Mouse (Mus musculus): ENCODE results near the gene Vmn2r84. TPM values are rescaled to one million over a fixed set of nuclear protein-coding genes. Genes with fewer than 3 reads are reported as not detected.
"Not testable (repeated sequence)": the region's sequence is repeated elsewhere in the genome, so short reads cannot be mapped to it uniquely, and the experiment has no call there.

The Vmn2r84 gene
- 0.04 and 0.08 TPM in 2 replicates for polyA plus RNA-seq (2015; fragmentation: Nextera tagmentation; extraction: Ambion mirVana)

GRCm38 (mm10) chr10:130394232-130394631, at the start of gene Vmn2r84:
Vmn2r84 (minus strand) TSS chr10:130394332.
- Histone ChIP-seq H3K9ac (replicated peaks) (no peak within 1 kb of the TSS), H3K36me3 (no peaks in the 10 kb centered on the region), H3K27ac (replicated peaks) (no peak within 1 kb of the TSS), H3K9me3 (replicated peaks) (no peaks in the 10 kb centered on the region), H3K4me3 (replicated peaks) (no peak within 1 kb of the TSS), H3K4me1 (no peaks in the 10 kb centered on the region), H3K27me3 (replicated peaks) (no peaks in the 10 kb centered on the region), H3K4me2 (no peak within 1 kb of the TSS)
- ATAC-seq (ENCODE audit: low FRiP score) = no peak

- WGBS = 89% methylated on average over 11 of the region's 11 CpGs
These were observed 40.2 kb upstream of the Vmn2r84 start for GRCm38 (mm10) chr10:130434185-130434898.

GRCm38 (mm10) chr10:130429603-130430002, 35.5 kb upstream of the Vmn2r84 start, which contains the start of gene Vmn2r85:
Vmn2r85 (minus strand) TSS chr10:130429703.
- H3K36me3 ChIP-seq; H3K4me1 ChIP-seq; H3K27me3 ChIP-seq (replicated peaks); H3K4me2 ChIP-seq; H3K9ac ChIP-seq (replicated peaks); H3K27ac ChIP-seq (replicated peaks); H3K4me3 ChIP-seq (replicated peaks); ATAC-seq (ENCODE audit: low FRiP score); H3K9me3 ChIP-seq (replicated peaks): not testable (repeated sequence)

More at GRCm38 (mm10) chr10:130434185-130434898, 40.2 kb upstream of the Vmn2r84 start:
- not testable (repeated sequence) for ATAC-seq (ENCODE audit: low FRiP score); H3K27ac ChIP-seq (replicated peaks); H3K36me3 ChIP-seq; H3K27me3 ChIP-seq (replicated peaks); H3K9ac ChIP-seq (replicated peaks); H3K4me2 ChIP-seq; H3K4me1 ChIP-seq; H3K4me3 ChIP-seq (replicated peaks); H3K9me3 ChIP-seq (replicated peaks)

- H3K4me2 ChIP-seq; H3K9ac ChIP-seq (replicated peaks); H3K9me3 ChIP-seq (replicated peaks); H3K4me3 ChIP-seq (replicated peaks); H3K27me3 ChIP-seq (replicated peaks); H3K27ac ChIP-seq (replicated peaks); H3K4me1 ChIP-seq; ATAC-seq (ENCODE audit: low FRiP score); H3K36me3 ChIP-seq: not testable (repeated sequence)
- WGBS = 85% methylated on average over 2 of the region's 2 CpGs
These were observed 28.2 kb upstream of the Vmn2r84 start for GRCm38 (mm10) chr10:130422368-130422767.

GRCm38 (mm10) chr10:130420401-130420800, 26.3 kb upstream of the Vmn2r84 start:
- 82% methylated on average over 3 of the region's 3 CpGs for WGBS
- H3K4me3 ChIP-seq (replicated peaks) = no peak overlapping the region
- H3K27ac ChIP-seq (replicated peaks) = no peak overlapping the region
- no peaks in the 10 kb centered on the region for H3K27me3 ChIP-seq (replicated peaks)
- H3K4me2 ChIP-seq = no peak overlapping the region
- no peak overlapping the region for H3K9ac ChIP-seq (replicated peaks)
- H3K4me1 ChIP-seq = no peaks in the 10 kb centered on the region
- ATAC-seq (ENCODE audit: low FRiP score) = no peak
- H3K9me3 ChIP-seq (replicated peaks) = no peaks in the 10 kb centered on the region
- H3K36me3 ChIP-seq = no peaks in the 10 kb centered on the region

GRCm38 (mm10) chr10:130419954-130420353, 25.8 kb upstream of the Vmn2r84 start:
- H3K9ac ChIP-seq (replicated peaks); H3K4me3 ChIP-seq (replicated peaks); H3K9me3 ChIP-seq (replicated peaks); H3K27ac ChIP-seq (replicated peaks); H3K4me2 ChIP-seq; ATAC-seq (ENCODE audit: low FRiP score); H3K36me3 ChIP-seq; H3K27me3 ChIP-seq (replicated peaks); H3K4me1 ChIP-seq: not testable (repeated sequence)
- WGBS = 47% methylated on average over 2 of the region's 2 CpGs

GRCm38 (mm10) chr10:130416352-130416751, 22.2 kb upstream of the Vmn2r84 start:
- not testable (repeated sequence) for ATAC-seq (ENCODE audit: low FRiP score); H3K9me3 ChIP-seq (replicated peaks); H3K9ac ChIP-seq (replicated peaks); H3K27ac ChIP-seq (replicated peaks); H3K4me2 ChIP-seq; H3K36me3 ChIP-seq; H3K4me1 ChIP-seq; H3K27me3 ChIP-seq (replicated peaks); H3K4me3 ChIP-seq (replicated peaks)

GRCm38 (mm10) chr10:130412167-130412698, 18.1 kb upstream of the Vmn2r84 start:
- H3K4me1 ChIP-seq; H3K27me3 ChIP-seq (replicated peaks); ATAC-seq (ENCODE audit: low FRiP score); H3K4me2 ChIP-seq; H3K36me3 ChIP-seq; H3K9ac ChIP-seq (replicated peaks); H3K4me3 ChIP-seq (replicated peaks); H3K27ac ChIP-seq (replicated peaks); H3K9me3 ChIP-seq (replicated peaks): not testable (repeated sequence)
- 77% methylated on average over 25 of the region's 35 CpGs for WGBS

- Histone ChIP-seq H3K27ac (replicated peaks) (no peak overlapping the region), H3K9ac (replicated peaks) (no peak overlapping the region)
These were observed 19.0 kb downstream of the Vmn2r84 start for GRCm38 (mm10) chr10:130375145-130375544.

GRCm38 (mm10) chr10:130372491-130373173, 21.5 kb downstream of the Vmn2r84 start:
- ATAC-seq (ENCODE audit: low FRiP score) = no peak
- H3K9ac ChIP-seq (replicated peaks) = no peak overlapping the region
- no peak overlapping the region for H3K4me3 ChIP-seq (replicated peaks)
- WGBS = 90% methylated on average over 2 of the region's 2 CpGs
- no peaks in the 10 kb centered on the region for H3K9me3 ChIP-seq (replicated peaks)
- no peak overlapping the region for H3K4me2 ChIP-seq
- H3K4me1 ChIP-seq = no peaks in the 10 kb centered on the region
- no peaks in the 10 kb centered on the region for H3K27me3 ChIP-seq (replicated peaks)
- no peaks in the 10 kb centered on the region for H3K36me3 ChIP-seq
- H3K27ac ChIP-seq (replicated peaks) = no peak overlapping the region

More at GRCm38 (mm10) chr10:130375145-130375544, 19.0 kb downstream of the Vmn2r84 start:
- H3K27me3 ChIP-seq (replicated peaks) = no peaks in the 10 kb centered on the region
- no peaks in the 10 kb centered on the region for H3K36me3 ChIP-seq
- H3K4me3 ChIP-seq (replicated peaks) = no peak overlapping the region
- H3K9me3 ChIP-seq (replicated peaks) = no peaks in the 10 kb centered on the region
- H3K4me1 ChIP-seq = no peaks in the 10 kb centered on the region
- H3K4me2 ChIP-seq = no peak overlapping the region
- 88% methylated on average over 2 of the region's 2 CpGs for WGBS
- ATAC-seq (ENCODE audit: low FRiP score) = no peak

- WGBS = 48% methylated on average over 1 of the region's 1 CpGs
- H3K27me3 ChIP-seq (replicated peaks) = no peaks in the 10 kb centered on the region
- H3K9me3 ChIP-seq (replicated peaks) = no peaks in the 10 kb centered on the region
- H3K36me3 ChIP-seq = no peaks in the 10 kb centered on the region
- no peak overlapping the region for H3K4me2 ChIP-seq
- H3K27ac ChIP-seq (replicated peaks) = no peak overlapping the region
- H3K4me1 ChIP-seq = no peaks in the 10 kb centered on the region
- ATAC-seq (ENCODE audit: low FRiP score) = no peak
- H3K9ac ChIP-seq (replicated peaks) = no peak overlapping the region
- H3K4me3 ChIP-seq (replicated peaks) = no peak overlapping the region
These were observed 22.5 kb downstream of the Vmn2r84 start for GRCm38 (mm10) chr10:130371644-130372043.

All from neural tube, embryonic 15.5 days (tissue).